Mouse (Mus musculus): Measurements from ENCODE around the gene Peak1.

Peak1 gene

DNA sequence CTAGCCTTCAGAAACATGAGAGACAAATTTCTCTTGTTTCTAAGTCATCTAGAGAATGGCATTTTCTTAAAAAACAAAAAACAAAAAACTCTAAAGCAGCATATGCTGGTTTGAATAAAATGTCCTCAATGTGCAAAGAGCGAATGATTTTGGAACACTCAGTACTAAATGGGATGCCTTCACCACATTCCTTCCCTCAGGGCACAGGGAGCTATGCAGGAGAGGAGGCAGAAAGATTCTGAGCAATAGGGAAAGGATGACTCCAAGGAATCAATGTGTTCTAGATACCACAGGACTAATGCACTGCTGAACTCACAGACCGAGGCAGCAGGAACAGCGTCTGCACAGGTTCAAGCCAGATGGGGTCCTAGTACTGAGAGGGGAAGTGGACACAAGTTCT is 103.5 kb downstream of the Peak1 start:
- no peak for DNase-seq (ENCODE audit: low spot score)

- DNase-seq (ENCODE audit: low spot score), result no peak
These were observed 108.8 kb downstream of the Peak1 start for GRCm38 (mm10) chr9:56309079-56309478.

DNA sequence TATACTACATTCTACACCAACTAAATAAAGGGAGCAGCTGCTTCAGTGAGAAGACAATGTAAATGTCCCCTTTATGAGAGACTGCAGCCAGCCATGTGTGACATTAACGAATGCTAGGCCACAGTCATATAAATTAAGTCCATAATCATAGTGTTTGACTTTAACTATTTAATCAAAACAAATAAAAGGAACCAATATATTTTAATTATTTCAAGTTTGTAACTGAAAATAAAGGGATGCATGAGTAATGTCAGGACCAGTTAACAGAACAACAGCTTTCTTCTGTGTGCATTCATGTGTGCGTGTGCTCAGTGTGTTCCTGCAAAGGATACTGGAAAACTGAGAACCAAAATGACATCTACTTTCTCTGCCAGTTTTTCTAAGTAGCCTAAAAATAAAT is 113.3 kb downstream of the Peak1 start:
- DNase-seq (ENCODE audit: low spot score), result no peak

- DNase-seq (ENCODE audit: low spot score), result no peak
These were observed 114.9 kb downstream of the Peak1 start for GRCm38 (mm10) chr9:56302921-56303465.

- no peak for DNase-seq (ENCODE audit: low spot score)
These were observed 127.8 kb downstream of the Peak1 start for GRCm38 (mm10) chr9:56290019-56290418.

DNA sequence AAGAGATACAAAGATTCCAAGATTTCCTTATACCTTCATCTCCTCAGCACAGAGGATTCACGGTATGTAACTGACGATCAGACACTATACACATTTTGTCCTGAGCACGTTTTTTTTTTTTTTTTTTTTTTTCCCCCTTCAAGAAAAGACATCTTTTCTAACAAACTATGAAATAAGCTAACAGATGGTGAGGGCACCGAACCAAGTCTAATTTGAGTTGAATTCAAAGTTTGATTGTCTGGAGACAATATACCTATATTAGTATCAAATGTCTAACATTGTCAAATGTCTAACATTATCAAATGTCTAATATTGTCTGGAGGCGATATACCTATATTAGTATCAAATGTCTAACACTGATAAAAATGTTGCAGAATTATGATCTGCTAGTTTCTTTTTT is 135.4 kb downstream of the Peak1 start:
- DNase-seq (ENCODE audit: low spot score), result no peak

DNA sequence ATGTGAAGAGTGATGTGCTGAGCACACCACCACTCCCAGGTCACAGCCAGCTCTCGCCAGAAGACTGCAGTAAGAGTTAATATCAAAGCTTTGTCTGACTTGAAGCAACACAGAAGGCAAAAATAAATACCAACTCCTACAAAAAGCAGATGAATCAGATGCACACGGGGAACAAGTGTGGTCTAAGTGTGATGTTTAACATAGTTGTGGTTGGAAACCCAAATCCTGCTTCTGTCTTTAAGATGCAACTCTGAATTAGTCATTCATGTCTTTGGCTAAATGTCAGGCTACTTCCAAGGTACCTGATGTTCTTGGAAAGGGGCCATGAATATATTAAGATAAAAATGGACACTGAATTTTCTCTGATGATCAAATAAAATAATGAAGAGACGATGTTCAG is 144.3 kb downstream of the Peak1 start:
- no peak for DNase-seq (ENCODE audit: low spot score)

- no peak for DNase-seq (ENCODE audit: low spot score)
These were observed 145.6 kb downstream of the Peak1 start for GRCm38 (mm10) chr9:56272247-56272598.

- no peak for DNase-seq (ENCODE audit: low spot score)
These were observed 146.3 kb downstream of the Peak1 start for GRCm38 (mm10) chr9:56271326-56272246.

DNA sequence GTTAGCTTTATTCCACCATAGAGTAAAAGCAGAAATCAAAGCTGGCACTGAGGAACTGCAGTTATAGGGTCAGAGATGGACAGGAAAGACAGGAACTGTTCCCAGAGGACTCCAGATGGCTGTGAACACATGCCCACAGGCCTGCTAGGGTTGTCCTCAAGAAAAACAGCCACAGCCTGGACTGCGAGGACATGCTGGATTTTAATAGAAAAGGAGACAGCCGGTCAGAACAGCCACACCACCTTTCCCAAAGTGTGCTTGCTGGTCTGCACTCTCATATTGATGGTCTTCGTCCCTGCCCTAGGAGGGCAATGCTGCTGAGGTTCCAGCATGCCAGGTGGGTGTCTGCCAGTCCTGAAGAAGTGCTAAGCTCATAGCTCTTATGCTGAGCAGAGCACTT is 148.8 kb downstream of the Peak1 start:
- no peak for DNase-seq (ENCODE audit: low spot score)

DNA sequence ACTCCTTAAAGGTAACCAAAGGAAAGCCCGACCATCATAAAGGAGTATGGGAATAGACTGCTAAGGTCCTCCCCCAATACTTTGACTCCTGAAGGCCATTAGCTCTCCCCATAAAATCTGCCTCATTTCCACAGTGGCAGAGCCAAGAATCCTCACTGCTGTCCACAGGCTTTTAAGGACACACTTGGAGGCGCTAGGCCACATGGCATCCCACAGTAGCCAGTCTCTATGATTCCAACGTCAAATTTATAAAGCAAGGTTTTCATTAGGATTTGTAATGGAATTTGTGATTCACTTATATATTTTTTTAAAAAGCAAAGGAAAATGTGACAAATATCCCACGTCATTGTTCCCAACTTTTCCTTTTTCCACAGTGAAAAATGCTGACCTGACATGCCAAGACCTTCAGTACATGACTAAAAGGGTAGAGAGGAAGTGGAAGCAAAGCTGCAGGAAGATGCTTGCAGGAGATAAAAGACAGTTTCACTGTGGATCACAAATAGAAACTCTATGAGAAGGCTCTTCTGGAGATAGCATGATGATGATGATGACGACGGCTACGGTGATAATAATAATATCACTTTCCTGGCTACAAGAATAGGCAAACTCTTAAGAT is 151.6 kb downstream of the Peak1 start:
- DNase-seq (ENCODE audit: low spot score), result no peak

DNA sequence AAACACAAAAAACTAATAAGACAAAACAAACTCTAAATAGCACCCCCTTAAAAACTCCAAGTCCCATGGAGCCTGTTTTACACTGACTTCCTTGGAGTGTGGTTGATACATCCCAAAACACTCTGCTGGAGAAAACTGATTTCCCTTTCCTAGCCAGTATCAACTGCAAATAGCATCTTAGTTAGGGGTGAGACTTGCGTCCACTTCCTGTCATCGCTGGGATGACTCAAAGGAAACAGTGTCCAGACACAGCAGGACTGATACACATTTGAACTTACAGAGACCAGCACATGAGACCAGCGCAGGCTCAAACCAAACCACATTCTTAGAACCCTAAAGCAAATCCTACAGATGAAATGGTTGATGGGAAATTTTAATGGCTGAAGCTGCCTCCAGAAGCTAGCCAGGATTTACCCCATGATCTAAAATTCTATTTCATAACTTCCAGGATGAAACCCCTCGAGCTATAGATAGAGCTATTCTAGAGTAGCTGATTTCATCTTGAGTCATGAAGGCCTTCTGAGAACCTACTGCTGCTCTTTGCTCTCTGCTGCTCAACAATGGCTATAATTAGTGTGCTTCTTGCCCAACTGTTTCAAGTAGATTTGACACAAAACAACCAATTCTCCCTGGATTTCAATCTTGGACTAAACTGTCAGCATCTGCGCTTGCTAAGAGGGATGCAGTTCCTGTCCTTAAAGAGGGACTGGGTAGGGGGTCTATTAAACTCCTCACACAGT is 152.2 kb downstream of the Peak1 start:
- no peak for DNase-seq (ENCODE audit: low spot score)

DNA sequence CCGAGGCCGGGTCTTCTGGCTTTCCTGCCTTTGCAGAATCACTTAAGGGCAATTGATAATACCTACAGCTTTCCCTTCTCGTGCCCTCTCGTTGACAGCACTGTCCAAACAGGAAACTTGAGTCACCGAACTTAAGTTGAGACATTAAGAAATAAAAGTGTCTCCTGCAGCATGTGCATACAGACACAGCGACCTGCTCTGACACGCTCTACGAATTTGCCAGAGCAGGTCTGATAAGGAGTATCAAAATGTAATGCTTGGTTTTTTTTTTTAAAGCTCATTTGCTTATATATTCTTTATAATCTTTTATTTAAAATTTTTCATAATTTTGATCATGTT is 152.9 kb downstream of the Peak1 start:
- DNase-seq (ENCODE audit: low spot score), result no peak

DNA sequence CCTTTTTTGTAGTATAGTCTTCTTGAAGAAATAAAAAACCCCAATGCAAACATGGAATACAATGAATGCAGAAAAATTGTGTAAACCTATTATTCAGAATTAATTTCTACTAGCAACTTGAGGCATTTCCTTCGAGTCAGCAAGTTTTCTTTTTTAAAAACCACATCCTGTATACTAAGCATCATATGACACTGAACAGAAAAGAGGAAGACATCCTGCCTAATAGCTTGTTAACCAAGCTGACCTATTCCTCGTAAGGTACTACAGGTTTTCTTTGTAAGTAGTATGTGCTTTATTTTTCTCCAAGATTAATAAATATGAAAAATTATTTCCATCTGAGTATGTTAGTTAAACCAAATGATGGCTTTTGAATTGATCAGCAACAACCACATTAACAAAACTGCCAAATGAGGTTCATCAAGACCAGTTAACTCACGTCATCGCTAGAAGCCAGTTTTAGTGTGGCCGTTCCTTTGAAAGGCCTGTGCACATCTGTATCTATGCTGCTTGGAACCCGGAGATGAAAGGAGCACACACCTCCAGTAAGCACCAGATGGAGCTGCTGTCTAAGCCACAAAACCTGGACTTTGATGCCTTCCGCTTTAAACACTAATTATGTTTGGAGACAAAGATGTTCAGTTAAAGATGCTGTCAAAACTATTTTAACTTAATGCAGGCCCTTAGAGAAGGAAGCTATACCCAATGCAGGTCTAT is 153.4 kb downstream of the Peak1 start:
- no peak for DNase-seq (ENCODE audit: low spot score)

GRCm38 (mm10) chr9:56263055-56263454 is 154.8 kb downstream of the Peak1 start:
- no peak for DNase-seq (ENCODE audit: low spot score)

DNA sequence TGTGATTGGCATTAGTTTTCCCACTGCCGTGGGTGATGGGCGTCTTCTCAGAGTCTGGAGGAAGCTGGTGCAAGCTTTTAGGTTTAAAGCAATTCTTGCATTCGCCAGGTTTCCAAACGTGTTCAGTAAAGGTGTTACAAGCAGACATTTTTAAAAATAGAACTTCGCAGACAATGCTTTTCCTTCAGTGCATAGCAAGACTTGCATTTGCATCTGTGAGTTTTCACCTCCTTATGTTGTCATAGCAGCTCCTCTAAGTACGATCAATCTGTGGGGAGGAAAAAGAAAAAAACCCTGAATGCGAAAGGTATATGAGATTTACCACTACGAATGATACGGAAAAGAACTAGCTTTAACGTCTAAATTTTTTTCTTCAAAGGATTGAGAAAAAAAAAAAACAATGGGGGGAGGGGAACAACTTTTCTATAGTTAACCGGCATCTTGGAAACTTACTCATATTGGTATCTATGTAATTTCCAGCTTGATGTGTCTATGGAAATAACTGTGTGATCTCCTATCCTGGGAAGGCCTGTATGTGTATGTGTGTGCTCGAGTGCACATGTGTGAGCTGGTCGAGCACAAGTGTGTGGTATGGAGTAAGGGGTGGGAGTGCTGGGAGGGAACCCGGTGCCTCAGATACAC is 157.3 kb downstream of the Peak1 start:
- DNase-seq (ENCODE audit: low spot score), result no peak

- DNase-seq (ENCODE audit: low spot score), result no peak
These were observed 157.9 kb downstream of the Peak1 start for GRCm38 (mm10) chr9:56259790-56260494.

- DNase-seq (ENCODE audit: low spot score), result no peak
These were observed 159.5 kb downstream of the Peak1 start for GRCm38 (mm10) chr9:56258261-56258790.

DNA sequence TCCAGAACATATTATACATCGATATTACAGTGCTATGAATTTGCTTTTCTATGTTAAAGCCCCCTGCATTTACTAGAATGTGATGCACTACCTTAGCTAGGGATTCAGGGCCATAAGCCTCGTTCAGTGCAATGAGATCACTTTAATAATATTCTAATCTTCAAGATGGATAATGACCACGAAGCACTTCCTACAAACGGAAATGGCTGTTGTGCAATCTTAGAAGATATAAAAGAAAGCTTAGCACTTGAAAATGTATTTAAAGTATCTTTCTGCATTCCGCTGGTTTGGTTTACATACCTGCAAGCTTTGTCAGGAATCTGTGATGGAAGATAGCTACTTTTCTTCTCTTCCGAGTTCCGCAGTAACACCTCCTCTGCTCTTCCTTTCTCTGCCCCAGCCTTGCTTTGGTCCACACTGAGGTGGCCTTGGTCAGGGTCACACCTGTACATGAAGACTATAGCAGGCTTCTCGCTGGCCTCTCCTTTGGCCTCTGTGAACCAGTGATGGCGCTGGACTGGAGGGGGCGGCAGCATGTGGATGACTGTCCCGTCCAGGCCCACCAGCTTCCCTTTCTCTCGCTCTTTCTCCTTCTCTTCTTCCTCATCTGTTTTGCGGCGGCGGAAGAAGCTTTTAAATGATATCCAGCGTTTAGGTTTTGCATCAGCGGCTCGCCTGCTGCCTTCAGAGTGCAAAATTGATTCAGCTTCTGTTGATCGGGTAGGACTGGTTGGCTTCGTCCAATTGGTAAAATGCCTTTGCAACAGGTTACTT is 160.5 kb downstream of the Peak1 start:
- DNase-seq (ENCODE audit: low spot score), result no peak
